Mouse (Mus musculus) heart, postnatal 0 days (tissue): Measurements from ENCODE around the gene Fn1. TPM values are rescaled to one million over a fixed set of nuclear protein-coding genes. Genes with fewer than 3 reads are reported as not detected.

Experiments
- ATAC-seq: fragments of 200-750 bp; cut with Nextera tagmentation; 2 replicates; pipeline ENCODE4 v1.8.0; 2017; ENCODE audit warnings: low read depth, moderate number of reproducible peaks, moderate library complexity; ENCODE audit not compliant: insufficient read depth
- DNase-seq: peaks from one replicate; pipeline ENCODE4 v3.0.0-alpha.2; 2016; ENCODE audit warnings: low spot score
- H3K27ac ChIP-seq: fragments of 300-500 bp; sonication (generic); 2 replicates; pipeline ENCODE4 v1.5.1; 2014; ENCODE audit warnings: low read depth, mild to moderate bottlenecking
- H3K27me3 ChIP-seq: fragments of 300-500 bp; sonication (generic); 2 replicates; pipeline ENCODE4 v1.6.1; 2014; ENCODE audit warnings: low read length, mixed read lengths; ENCODE audit not compliant: control insufficient read depth, insufficient read depth
- H3K36me3 ChIP-seq: fragments of 300-500 bp; sonication (generic); replicated peaks from 2 replicates; pipeline ENCODE4 v1.6.1; 2014; ENCODE audit warnings: low read length, mixed read lengths; ENCODE audit not compliant: control insufficient read depth, insufficient read depth
- H3K4me1 ChIP-seq: fragments of 300-500 bp; sonication (generic); 2 replicates; pipeline ENCODE4 v1.6.1; 2014; ENCODE audit warnings: antibody characterized with exemption; ENCODE audit not compliant: control insufficient read depth, insufficient read depth
- H3K4me2 ChIP-seq: fragments of 300-500 bp; sonication (generic); 2 replicates; pipeline ENCODE4 v1.6.1; 2014; ENCODE audit warnings: low read depth, mild to moderate bottlenecking, low read length, moderate library complexity
- H3K4me3 ChIP-seq: fragments of 300-500 bp; sonication (generic); 2 replicates; pipeline ENCODE4 v1.5.1; 2014; ENCODE audit warnings: low read depth, low read length
- H3K9ac ChIP-seq: fragments of 300-500 bp; sonication (generic); replicated peaks from 2 replicates; pipeline ENCODE4 v1.6.1; 2014; ENCODE audit warnings: low read depth, low read length, mixed read lengths
- H3K9me3 ChIP-seq: fragments of 300-500 bp; sonication (generic); replicated peaks from 2 replicates; pipeline ENCODE4 v1.6.1; 2016; ENCODE audit warnings: low read length; ENCODE audit not compliant: control insufficient read depth
- CTCF ChIP-seq: IDR thresholded peaks from 2 replicates; pipeline ENCODE4 v1.5.1; 2016; ENCODE audit warnings: antibody characterized with exemption, control low read depth, low read depth
- EP300 ChIP-seq: IDR thresholded peaks from 2 replicates; pipeline ENCODE4 v1.6.1; 2016; ENCODE audit warnings: antibody characterized with exemption, low read depth
- WGBS: fragments of 180-500 bp; shearing (Covaris S2); extraction: QIAGEN DNeasy Blood & Tissue Kit; methylation state at CpG from one replicate; pipeline ENCODE4 v1.1.7; 2014; 5-methylcytosine and 5-hydroxymethylcytosine counted together
- polyA plus RNA-seq: library from polyadenylated mRNA; unstranded; fragments of >200 nt; fragmentation: Nextera tagmentation; extraction: Ambion mirVana; gene quantifications from 2 replicates; pipeline ENCODE4 v1.2.1, GENCODE M21; 2015
- total RNA-seq: library from RNA; depleted of rRNA; stranded (reverse); fragments of >200 nt; gene quantifications from 2 replicates; pipeline ENCODE4 v1.2.3, GENCODE M21; 2014; ENCODE audit warnings: low replicate concordance

Gene Fn1
- total and polyA plus RNA-seq, 2 experiments from 2014 or later: 84.2 to 234 TPM

DNA sequence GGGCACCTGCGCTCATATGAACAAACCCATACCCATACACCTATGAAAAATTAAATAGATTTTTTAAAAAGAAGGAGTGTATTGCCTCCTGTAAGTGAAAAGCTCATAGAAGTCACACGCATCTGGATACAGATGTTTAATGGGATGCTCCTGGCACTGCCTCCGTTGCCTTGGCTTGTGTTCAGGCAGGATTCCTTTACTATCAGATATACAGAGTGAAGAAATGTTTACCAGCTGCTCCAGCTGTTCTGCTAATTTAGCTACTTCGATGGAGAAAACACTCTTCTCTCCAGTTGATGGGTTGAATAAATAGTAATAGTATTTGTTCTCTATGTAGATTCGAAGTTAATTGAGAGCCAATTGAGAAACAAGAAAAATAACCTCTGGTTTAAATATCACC is 33.8 kb upstream of the Fn1 start:
- H3K9me3 ChIP-seq: no peaks in the 10 kb centered on the region
- ATAC-seq (no peak), DNase-seq (no peak)
- H3K4me2 ChIP-seq: no peak overlapping the region
- H3K4me1 ChIP-seq: peaks cover 15% of the 10 kb centered on the region
- H3K27me3 ChIP-seq: no peaks in the 10 kb centered on the region
- no peak overlapping the region for H3K9ac ChIP-seq
- no peak overlapping the region for H3K27ac ChIP-seq
- no peaks in the 10 kb centered on the region for H3K36me3 ChIP-seq
- TF ChIP-seq CTCF: no peak
- no peak for TF ChIP-seq EP300
- no peak overlapping the region for H3K4me3 ChIP-seq
- WGBS: 75% methylated on average over 5 of the region's 5 CpGs

DNA sequence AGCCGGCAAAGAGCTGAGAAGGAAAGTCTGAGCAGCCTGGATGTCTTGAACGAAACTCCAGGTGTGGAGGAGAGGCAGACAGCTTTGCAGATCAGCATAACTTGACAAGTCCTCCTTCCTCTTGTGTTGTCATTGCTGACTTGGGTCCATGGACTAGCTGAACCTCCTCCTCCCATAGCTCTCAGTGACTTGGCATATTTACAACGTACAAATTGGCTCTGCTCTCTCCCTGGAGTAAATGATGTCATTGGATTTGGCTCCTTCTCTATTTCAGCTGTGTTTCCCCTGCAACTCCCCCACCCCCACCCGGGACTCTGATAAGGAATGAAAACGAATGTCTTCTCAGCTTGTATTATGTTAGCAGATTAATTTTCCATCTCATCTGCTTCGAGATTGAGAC is 30.7 kb upstream of the Fn1 start:
- peak; percentile 87 for ATAC-seq
- H3K36me3 ChIP-seq: no peaks in the 10 kb centered on the region
- H3K27me3 ChIP-seq: no peaks in the 10 kb centered on the region
- H3K9me3 ChIP-seq: no peaks in the 10 kb centered on the region
- H3K9ac ChIP-seq: no peak overlapping the region
- H3K4me2 ChIP-seq: peak overlapping the region; percentile 18; the same call in 1 of the 2 replicates
- peak overlapping the region; percentile 58; the same call in 1 of the 2 replicates for H3K27ac ChIP-seq
- H3K4me1 ChIP-seq: peaks cover 7% of the 10 kb centered on the region
- WGBS: 21% methylated on average over 6 of the region's 6 CpGs
- TF ChIP-seq EP300: no peak
- DNase-seq: peak; percentile 70
- H3K4me3 ChIP-seq: no peak overlapping the region

DNA sequence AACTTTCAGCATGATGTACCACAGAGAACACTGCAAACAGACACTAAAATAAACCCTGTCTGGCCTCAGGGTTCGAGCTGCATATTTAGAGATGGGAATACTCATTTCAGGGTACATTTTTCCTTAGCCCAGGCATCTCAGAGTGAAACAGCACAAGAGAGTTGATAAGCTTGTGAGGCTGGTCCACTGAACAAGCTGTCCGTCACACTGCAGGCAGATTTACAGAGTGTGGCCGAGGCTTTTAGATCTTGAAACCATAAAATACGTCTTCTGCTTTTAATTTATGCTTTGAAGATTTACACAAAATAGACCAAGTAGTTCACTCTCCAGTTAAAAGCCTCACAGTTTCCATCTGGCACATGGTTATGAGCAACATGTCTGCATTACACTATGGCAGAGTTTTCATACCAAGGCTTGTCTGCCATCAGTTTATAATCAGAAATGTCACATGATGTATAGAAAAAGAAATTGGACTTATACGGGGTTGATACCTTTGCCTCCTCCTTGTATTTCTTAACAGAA is 29.3 kb upstream of the Fn1 start:
- Histone ChIP-seq H3K36me3 (no peaks in the 10 kb centered on the region), H3K27me3 (no peaks in the 10 kb centered on the region), H3K4me2 (no peak overlapping the region), H3K4me1 (peaks cover 7% of the 10 kb centered on the region), H3K27ac (no peak overlapping the region), H3K9ac (no peak overlapping the region), H3K4me3 (no peak overlapping the region), H3K9me3 (no peaks in the 10 kb centered on the region)
- no peak for ATAC-seq
- TF ChIP-seq EP300 (no peak), CTCF (no peak)
- WGBS: 44% methylated on average over 5 of the region's 5 CpGs
- no peak for DNase-seq

DNA sequence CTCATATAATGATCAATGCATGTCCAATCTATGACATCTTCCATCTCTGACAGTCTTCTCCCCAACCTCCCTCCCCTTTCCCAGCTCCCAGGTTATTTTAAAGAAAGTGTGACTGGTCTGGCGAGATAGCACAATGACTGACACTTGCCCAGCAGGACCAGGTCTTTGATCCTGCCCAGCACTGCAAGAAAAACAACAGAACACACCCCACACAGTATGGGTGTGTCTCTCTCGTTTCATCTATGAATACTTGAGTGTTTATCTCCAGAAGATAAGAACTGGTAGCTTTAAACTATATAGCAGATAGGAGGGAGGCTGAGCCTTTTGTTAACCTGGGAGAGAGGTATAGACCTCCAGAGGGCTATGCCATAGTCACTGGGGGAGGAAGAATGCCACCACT is 28.3 kb upstream of the Fn1 start:
- no peak overlapping the region for H3K27ac ChIP-seq
- H3K9ac ChIP-seq: no peak overlapping the region
- H3K4me3 ChIP-seq: no peak overlapping the region
- 24% methylated on average over 2 of the region's 2 CpGs for WGBS
- no peak for ATAC-seq
- no peak for DNase-seq
- no peak overlapping the region for H3K4me2 ChIP-seq
- H3K4me1 ChIP-seq: peaks cover 7% of the 10 kb centered on the region
- no peaks in the 10 kb centered on the region for H3K27me3 ChIP-seq
- no peak for TF ChIP-seq CTCF
- TF ChIP-seq EP300: no peak
- H3K9me3 ChIP-seq: no peaks in the 10 kb centered on the region
- H3K36me3 ChIP-seq: no peaks in the 10 kb centered on the region

DNA sequence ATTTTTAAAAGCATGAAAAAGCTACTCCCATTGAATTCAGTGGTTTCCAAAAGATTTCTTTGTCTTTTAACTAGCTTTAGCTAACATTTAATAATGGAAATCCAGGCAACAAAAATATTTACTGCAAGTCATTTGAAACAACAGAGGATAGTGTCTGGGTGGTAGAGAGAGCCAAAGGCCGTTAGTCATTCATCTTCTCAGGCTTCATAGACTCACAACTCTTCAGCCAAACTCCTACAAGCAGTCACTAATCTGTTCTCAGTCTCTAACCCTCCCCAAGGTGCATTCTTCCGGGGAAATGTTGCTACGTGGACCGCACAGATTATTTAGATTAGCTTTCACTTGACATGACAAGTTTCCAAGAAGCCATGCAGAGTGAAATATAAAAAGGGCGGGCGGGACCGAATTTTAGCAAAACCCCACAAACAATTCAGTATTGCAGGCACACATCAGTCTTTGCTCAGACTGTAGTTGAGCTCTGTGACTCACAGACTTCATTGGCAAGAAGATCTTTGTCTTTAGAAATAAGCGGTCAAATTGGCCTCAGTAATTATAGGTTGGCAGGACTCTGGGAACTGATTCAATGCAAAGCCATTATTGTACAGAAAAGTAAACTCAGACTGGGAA is 27.2 kb upstream of the Fn1 start:
- 82% methylated on average over 8 of the region's 8 CpGs for WGBS
- no peaks in the 10 kb centered on the region for H3K27me3 ChIP-seq

DNA sequence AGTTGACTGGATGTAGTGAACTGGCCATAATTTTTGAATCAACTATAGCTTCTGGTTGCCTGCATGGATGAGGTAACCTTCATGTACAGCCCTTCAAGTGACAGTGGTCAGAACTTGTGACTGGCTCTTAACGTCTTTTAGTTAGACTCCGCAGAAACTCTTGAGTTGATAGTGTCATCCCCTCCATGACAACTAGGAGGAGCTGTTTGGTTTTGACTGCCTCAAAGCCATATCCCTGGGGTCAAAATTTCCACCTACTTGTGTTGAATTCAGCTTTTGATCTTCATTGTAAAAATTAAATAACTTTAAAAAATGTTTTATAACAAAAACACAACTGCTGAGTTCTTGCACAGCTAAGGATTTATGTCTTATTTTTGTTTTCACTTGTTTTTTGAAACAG is 22.4 kb upstream of the Fn1 start:
- Histone ChIP-seq H3K27ac (no peak overlapping the region), H3K27me3 (no peaks in the 10 kb centered on the region), H3K36me3 (no peaks in the 10 kb centered on the region), H3K4me2 (no peak overlapping the region), H3K9me3 (no peaks in the 10 kb centered on the region), H3K4me3 (no peak overlapping the region), H3K9ac (no peak overlapping the region), H3K4me1 (no peaks in the 10 kb centered on the region; the same call in 1 of the 2 replicates)
- ATAC-seq (no peak), DNase-seq (no peak)
- WGBS: 64% methylated on average over 2 of the region's 2 CpGs
- peak; percentile 37 for TF ChIP-seq CTCF
- TF ChIP-seq EP300: no peak

More for the DNA sequence above, 27.2 kb upstream of the Fn1 start:
- TF ChIP-seq CTCF (no peak), EP300 (no peak)
- DNase-seq: no peak
- Histone ChIP-seq H3K9ac (no peak overlapping the region), H3K4me2 (no peak overlapping the region), H3K9me3 (no peaks in the 10 kb centered on the region), H3K36me3 (no peaks in the 10 kb centered on the region), H3K4me3 (no peak overlapping the region), H3K4me1 (peaks cover 7% of the 10 kb centered on the region), H3K27ac (no peak overlapping the region)
- no peak for ATAC-seq
